Mouse (Mus musculus) heart, postnatal 0 days (tissue): ENCODE data around the gene Kat2a.

Source experiments
- CTCF ChIP-seq: IDR thresholded peaks from 2 replicates; pipeline ENCODE4 v1.5.1; 2016; ENCODE audit warnings: antibody characterized with exemption, control low read depth, low read depth
- EP300 ChIP-seq: IDR thresholded peaks from 2 replicates; pipeline ENCODE4 v1.6.1; 2016; ENCODE audit warnings: antibody characterized with exemption, low read depth

GRCm38 (mm10) chr11:100701301-100701700 lies 11.0 kb downstream of the Kat2a start:
- no peak for TF ChIP-seq CTCF
- TF ChIP-seq EP300, result no peak
